Mouse (Mus musculus): ENCODE measurements around the gene Ovch2.
"Not testable (repeated sequence)": the region's sequence is repeated elsewhere in the genome, so short reads cannot be mapped to it uniquely, and the experiment has no call there.

The Ovch2 gene

GRCm38 (mm10) chr7:107801108-107801507 is at the start of gene Ovch2:
Gene Ovch2 (minus strand): TSS chr7:107801208.
- DNase-seq (ENCODE audit: low read depth, low spot score), result no peak

GRCm38 (mm10) chr7:107847390-107847789 is 46.4 kb upstream of the Ovch2 start, which contains the start of gene Olfr470:
Gene Olfr470 (minus strand): TSS chr7:107847490.
- not testable (repeated sequence) for DNase-seq (ENCODE audit: low read depth, low spot score)

GRCm38 (mm10) chr7:107841719-107842118 is 40.7 kb upstream of the Ovch2 start:
- DNase-seq (ENCODE audit: low read depth, low spot score), result peak; percentile 55

GRCm38 (mm10) chr7:107825441-107825840 is 24.4 kb upstream of the Ovch2 start, which contains the start of gene Olfr469:
Gene Olfr469 (minus strand): TSS chr7:107825541.
- DNase-seq (ENCODE audit: low read depth, low spot score), result not testable (repeated sequence)

DNA sequence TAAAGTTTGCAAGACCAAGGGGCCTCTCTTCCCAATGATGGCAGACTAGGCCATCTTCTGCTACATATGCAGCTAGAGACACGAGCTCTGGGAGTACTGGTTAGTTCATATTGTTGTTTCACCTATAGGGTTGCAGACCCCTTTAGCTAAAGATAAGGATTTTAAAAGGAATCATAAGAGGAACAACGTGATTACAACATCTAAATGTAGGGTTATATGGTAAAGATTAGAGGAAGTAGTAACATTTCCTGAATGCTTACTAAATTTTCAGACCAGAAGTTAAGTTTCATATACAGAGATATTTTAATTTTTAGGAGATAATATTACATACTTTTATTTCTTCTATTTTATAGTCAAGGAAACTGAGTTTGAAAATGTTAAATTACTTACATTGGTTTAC is 22.9 kb upstream of the Ovch2 start:
- not testable (repeated sequence) for DNase-seq (ENCODE audit: low read depth, low spot score)

- DNase-seq (ENCODE audit: low read depth, low spot score), result peak; percentile 41
These were observed 18.4 kb upstream of the Ovch2 start for GRCm38 (mm10) chr7:107819442-107819841.

DNA sequence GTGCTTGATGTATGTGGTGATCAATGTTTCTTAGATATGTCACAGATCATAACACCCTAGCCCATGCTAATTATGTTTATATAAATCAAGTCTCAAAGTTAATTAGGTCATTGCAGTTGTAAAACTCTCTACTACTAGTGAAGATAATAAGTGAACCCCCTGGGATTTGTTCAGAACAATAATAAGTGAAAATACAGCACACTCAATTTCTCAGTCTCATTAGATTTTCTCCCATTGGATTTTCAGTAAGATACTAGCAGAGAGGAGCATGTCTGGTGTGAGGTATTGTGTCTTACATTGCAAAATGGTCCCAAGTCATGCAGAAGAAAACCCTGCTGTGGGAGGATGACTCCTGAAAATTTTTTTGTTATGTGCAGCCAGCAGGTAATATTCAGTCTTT is 11.0 kb upstream of the Ovch2 start, which contains the start of gene Olfr467:
Gene Olfr467, plus strand, starts transcription at position 301 of the 400 bp plus-strand sequence.
- DNase-seq (ENCODE audit: low read depth, low spot score), result no peak

DNA sequence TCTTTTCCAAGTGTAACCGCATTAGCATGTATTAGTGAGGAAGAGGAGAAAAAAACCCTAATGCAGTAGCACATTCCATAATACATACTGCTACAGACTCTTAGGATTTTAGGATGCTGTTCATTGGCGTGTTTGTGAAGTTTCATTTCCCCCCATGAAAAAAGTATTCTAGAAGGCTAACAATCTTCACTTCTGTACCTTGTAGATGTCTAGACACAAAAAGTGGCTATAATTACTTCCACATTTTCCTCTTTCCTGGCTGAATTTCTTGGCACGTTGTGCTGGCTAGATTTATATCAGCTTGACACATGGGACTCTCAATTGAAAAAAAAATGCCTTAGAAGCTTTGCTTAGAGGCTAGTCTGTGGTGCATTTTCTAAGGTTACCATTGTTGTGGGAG is 1.1 kb upstream of the Ovch2 start:
- no peak for DNase-seq (ENCODE audit: low read depth, low spot score)

- DNase-seq (ENCODE audit: low read depth, low spot score), result no peak
These were observed 4.5 kb downstream of the Ovch2 start for GRCm38 (mm10) chr7:107796500-107796899.

DNA sequence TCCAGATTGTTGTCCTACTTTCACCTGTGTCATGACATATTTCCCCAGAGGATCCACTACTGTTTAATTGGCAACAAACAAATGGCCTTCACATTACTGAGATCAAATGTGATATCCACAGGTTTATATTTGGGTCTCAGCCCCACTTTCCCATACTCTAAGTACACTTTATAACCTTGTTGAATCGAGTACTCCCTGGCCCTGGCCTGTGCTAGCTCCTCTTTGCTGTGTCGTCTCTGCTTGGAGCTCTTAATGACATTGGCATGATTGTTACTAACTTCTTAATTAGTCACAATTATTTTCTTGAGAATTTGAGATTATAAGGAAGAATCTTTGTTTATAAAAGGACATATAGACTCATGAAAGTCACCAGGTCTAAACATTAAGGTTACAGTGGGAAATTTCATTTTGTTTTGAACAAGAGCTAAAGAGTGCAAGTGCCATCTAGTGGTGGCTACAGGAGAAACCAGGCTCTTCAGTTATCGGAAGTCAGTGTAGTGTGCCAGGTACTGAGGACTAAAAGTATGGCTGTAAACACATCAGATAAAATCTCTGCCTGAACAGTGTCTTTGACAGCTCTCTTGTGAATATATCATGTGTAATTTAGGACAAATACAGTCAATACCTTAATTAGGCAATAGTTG is 12.9 kb downstream of the Ovch2 start:
- DNase-seq (ENCODE audit: low read depth, low spot score), result peak; percentile 40

DNA sequence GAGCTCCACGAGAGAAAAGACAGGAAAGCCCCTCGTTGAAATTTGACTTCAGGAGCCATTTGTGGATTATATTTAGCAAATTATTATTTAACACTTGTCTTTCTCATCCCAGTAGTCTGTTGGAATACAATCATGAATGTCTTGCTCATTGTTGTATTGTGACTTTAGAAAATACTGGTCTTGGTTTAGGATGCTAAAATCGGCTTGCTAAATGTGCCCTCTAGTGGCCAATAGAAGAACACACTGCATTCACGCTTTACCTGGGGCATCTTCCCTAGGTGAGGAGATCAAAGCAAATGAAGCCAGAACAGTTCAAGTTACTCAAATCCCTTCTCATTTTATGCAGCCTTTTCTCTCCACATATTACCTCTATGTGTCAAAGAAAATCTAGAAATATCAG is 21.4 kb downstream of the Ovch2 start:
- DNase-seq (ENCODE audit: low read depth, low spot score), result peak; percentile 43

GRCm38 (mm10) chr7:107778216-107778615 is 22.8 kb downstream of the Ovch2 start:
- DNase-seq (ENCODE audit: low read depth, low spot score), result no peak

DNA sequence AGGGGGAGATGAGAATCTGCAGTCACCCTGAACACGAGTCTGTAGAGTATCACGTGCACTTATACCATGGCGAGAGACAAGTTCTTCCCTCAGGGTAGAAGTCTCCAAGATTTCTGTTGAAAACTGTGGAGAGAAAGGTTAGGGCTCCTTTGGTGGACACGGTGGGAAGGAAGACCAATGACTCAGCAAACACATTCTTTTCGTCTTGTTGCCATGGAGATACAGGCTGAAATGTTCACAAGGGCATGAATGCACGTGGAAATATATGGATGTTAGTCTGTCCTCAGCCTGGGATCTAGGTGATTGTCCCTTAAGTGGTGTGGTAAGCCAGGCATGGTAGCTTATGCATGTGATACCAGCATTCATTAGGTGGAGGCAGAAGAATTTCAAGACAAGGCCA is 30.2 kb downstream of the Ovch2 start:
- DNase-seq (ENCODE audit: low read depth, low spot score), result peak; percentile 83

DNA sequence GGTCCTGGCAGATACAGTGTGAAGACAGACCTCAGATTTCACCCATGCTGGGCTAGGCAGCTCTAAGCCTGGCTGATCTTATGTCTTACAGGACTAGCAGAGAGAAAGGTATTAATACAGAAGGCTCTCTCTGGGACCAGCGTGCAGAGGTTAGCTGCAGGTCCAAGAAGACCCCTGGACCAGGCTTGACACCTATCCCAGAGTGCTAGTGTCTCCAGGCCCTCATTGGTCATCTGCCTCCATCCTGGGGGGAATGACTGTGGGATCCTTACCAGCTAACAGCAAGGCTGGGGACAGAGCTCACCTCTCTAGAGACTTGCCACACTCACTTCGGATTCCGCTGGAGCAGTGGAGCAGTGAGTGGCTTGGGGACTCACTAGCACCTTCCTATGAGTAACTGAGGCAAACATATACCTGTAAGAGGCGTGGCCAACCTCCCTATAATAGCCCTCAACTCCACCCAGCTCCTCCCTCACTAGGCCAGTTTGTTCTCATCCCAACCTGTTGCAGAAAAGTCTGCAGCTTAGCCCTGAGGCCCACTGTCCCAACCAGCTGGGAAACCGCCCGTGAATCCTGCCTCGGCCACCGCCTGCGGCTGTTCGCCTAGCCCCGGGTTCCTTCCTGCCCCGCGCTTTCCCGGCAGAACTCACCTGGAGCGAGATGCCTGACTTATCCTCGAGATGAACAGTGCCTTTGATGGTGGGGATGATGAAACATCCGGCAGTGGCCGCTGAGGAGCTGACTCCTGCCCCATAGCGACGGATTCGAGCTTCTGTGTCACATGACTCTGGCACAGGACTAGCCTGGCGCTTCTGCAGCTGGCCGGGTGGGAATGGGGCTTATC is 43.5 kb downstream of the Ovch2 start, which contains the start of gene Cyb5r2:
Gene Cyb5r2, minus strand, starts transcription at position 725 of the 844 bp plus-strand sequence.
- peak; percentile 71 for DNase-seq (ENCODE audit: low read depth, low spot score)

- no peak for DNase-seq (ENCODE audit: low read depth, low spot score)
These were observed 44.3 kb downstream of the Ovch2 start for GRCm38 (mm10) chr7:107756748-107757147.

- no peak for DNase-seq (ENCODE audit: low read depth, low spot score)
These were observed 45.1 kb downstream of the Ovch2 start for GRCm38 (mm10) chr7:107755905-107756304.

DNA sequence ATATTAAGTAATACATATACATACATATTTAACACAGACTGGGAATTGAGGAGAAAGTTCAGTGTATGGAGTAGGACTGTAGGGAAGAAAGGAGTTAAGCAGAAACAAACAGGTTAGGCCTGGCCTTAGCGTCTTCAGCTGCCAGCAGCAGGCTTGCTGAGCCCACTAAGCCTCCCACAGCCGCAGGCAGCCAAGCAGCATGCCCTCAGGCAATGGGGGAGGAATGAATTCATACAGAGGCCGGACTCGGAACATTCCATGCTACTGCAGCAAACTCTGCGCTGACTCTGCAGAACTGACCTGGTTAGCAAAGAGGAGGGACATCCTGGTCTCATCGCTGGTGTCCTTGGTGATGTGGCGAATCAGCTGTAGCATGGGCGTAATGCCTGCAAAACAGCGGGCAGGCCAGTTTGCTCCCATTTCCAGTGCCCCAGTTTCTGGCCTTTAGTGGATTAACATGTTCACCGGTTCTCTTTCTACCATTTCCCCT is 48.9 kb downstream of the Ovch2 start:
- DNase-seq (ENCODE audit: low read depth, low spot score), result peak; percentile 50

DNA sequence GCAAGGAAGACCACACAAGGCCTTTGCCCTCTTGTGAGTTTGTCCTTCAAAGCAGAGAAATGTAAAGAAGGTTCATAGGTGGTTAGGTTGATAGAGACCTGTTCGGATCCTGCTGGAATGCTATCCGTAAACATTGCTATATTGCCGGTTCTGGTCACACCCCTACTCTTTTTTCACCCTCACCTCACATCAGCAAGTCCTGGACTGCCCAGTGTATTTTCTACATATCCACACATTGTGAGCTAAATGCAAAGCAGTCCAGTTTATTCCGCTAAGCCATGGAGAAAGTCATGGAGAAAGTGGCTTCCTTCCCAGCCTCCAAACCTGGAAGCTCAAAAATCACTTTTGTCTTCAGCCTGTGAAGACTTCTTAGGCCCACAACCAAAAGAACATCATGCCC is 51.3 kb downstream of the Ovch2 start:
- DNase-seq (ENCODE audit: low read depth, low spot score), result no peak

DNA sequence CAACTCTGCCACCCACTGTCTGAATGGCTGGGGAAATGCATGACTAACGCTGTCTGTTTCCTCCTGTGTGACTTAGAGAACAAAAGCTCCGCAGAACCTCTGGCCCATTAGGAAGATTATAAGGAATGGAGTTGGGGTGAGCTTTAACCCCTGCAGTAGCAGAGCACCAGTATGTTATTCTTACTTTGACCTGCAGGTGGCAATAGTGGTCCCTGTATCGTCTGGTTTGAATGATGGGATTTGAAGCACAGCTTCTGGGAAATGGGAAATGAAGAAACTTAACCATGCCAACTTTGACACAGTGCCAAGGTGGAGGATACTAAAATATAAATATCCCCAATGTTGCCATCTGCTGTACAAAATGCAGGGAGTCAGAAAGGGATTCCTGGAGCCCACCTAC is 51.7 kb downstream of the Ovch2 start:
- peak; percentile 77 for DNase-seq (ENCODE audit: low read depth, low spot score)

DNA sequence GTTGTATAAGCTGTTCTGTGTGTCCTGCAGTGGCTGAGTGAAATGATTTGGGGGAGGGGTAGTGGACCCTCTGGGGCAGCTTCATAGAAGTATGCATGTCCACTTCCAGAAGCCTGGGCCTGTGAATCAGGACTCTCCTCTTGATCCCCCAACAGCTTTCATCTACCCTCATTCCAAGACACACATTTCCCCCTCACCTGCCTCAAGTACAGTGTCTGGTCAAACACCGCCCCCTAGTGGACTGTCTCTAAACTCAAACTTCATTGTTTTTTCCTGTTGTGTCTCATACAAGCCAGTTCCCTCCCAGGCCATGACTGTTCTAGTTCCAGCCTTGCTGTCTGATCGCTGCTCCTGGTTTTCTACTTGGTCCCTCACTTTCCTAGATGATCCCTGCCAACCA is 53.1 kb downstream of the Ovch2 start:
- DNase-seq (ENCODE audit: low read depth, low spot score), result peak; percentile 85

- DNase-seq (ENCODE audit: low read depth, low spot score), result no peak
These were observed 53.5 kb downstream of the Ovch2 start for GRCm38 (mm10) chr7:107747476-107747875.

- DNase-seq (ENCODE audit: low read depth, low spot score), result no peak
These were observed 55.0 kb downstream of the Ovch2 start for GRCm38 (mm10) chr7:107746036-107746435.

Measured in R1 (cell line).